Mouse (Mus musculus) testis, adult 2 months (tissue): ENCODE data around the gene Gtse1.

ENCODE experiments used
- CTCF ChIP-seq: fragments of 200-500 bp; IDR thresholded peaks from 2 replicates; pipeline ENCODE4 v1.5.1; 2012; ENCODE audit warnings: low read depth, mild to moderate bottlenecking, inconsistent platforms, low read length, moderate library complexity; ENCODE audit not compliant: control insufficient read depth, insufficient read depth, insufficient replicate concordance
- POLR2A ChIP-seq: fragments of 200-500 bp; IDR thresholded peaks from 2 replicates; pipeline ENCODE4 v1.6.1; 2012; ENCODE audit warnings: low read depth, mild to moderate bottlenecking, inconsistent platforms, low read length, moderate library complexity; ENCODE audit not compliant: control insufficient read depth

DNA sequence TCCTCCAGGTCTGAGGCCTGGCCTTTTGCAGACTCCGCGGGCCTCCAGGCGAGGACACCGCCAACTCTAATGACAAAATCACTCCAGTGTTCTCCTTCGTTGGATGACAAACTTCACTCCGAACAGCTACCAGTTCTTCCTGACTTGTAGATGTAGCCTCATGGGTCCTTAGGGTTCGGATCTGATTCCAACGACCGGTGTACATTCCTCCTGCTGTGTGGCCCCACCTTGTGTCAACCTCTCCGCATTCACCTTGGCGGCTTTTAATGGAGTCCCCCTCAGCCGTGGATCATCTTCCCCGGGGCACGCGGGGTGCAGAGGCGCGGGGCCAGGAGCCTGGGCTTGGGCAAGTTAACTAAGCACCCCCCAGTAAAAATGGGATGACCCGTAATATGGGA is 20.0 kb downstream of the Gtse1 start:
- TF ChIP-seq POLR2A (no peak), CTCF (no peak)
